Mouse (Mus musculus) CD4-positive, CD25-positive, alpha-beta regulatory T cell, adult 4 months (primary cell): ENCODE data around the gene Rab23. TPM values are rescaled to one million over a fixed set of nuclear protein-coding genes. Genes with fewer than 3 reads are reported as not detected.

Experiments
- ATAC-seq: one replicate; pipeline ENCODE4 v1.8.0; 2017
- polyA plus RNA-seq, 2 experiments: library from polyadenylated mRNA; unstranded; fragments of 100-300 nt; shearing (Covaris generic); gene quantifications; one replicate each; pipeline ENCODE4 v1.2.1; 2017

Gene Rab23
- polyA plus RNA-seq, 2 experiments from 2014 or later, result 8.0 to 9.7 TPM

DNA sequence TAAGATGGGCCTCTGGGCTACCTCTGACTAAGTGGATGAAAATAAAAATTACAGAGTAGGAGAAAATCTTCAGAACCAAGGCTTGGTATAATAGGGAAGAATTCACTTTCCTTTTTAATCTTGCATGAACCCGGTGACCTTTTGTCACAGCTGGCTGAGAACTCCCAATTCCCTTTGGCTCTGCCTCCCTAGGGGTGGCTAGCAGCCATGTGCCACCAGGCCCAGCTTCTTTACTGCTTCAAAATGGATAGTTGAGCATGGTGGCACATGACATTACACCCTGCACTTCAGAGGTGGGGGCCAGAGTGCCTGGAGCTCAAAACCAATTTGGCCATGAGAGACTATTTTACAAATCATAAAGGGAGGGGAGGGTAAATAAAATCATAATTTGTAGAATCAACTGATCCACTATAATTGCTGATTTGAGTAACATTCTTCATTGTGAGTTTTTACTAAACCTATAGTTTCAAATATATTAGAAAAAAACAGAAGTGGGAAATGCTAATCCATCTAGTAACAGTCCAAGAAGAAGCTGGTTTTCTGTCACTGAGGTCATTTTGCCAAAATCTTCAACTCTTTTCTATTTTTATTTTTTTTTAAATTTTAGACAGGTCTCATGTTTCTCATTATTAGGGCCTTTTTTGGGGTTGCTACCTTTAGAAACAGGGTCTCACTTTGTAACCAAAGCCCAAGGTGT lies 48.6 kb downstream of the Rab23 start:
- no peak for ATAC-seq

DNA sequence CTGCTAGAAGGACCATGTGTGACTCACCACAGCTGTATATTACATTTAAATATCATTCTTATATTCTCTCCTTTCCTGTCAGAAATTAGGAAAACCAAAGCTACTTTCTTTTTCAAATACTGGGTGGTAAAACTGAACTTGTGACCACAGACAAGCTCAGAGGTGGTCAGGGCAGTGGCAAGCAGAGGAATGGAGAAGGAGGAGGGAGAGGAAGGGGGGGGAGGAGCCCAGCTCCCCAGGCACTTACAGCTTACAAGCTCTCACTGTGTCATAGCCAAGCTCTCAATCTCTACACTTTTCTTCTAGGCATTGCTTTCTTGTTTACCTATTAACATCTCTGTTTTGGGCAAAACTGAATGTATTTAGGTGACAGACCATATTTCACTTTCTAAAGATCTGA lies 49.1 kb downstream of the Rab23 start:
- ATAC-seq, result no peak

DNA sequence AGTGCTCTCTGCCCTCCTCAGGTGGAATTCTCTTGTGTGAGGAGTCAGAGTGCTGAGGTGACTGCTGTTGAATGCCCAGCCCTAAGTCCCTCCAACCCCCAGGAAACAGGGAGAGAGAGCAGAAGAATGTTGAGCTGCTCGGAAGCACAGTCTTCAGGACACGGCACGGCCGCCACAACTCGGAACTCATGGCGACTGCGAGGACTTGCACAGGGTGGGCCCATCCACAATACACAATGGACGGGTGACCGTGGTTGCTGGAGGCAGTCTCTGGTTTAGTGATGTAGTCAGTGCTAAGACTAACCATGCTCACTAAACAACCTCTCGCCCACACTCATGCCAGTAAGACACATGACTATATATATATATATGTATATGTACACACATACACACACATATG lies 51.9 kb downstream of the Rab23 start:
- no peak for ATAC-seq

DNA sequence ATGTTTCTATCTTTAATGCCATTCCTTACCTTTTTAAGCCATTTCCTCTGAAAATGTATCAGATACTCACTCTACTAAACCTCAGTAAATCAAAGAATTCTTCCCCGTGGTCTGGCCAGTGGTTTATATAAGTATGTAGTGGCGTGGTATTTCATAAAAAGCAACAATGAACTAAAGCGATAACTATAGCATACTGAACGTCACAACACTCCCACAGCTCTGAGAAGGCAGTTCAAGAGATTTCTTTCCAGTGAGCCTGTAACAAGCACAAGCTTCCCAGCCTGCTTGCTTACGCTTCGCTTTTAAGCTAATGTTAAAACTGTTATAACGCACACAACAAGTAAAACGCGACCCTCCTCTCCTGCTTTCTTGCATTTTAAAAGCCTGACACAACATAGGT lies 52.4 kb downstream of the Rab23 start:
- no peak for ATAC-seq

DNA sequence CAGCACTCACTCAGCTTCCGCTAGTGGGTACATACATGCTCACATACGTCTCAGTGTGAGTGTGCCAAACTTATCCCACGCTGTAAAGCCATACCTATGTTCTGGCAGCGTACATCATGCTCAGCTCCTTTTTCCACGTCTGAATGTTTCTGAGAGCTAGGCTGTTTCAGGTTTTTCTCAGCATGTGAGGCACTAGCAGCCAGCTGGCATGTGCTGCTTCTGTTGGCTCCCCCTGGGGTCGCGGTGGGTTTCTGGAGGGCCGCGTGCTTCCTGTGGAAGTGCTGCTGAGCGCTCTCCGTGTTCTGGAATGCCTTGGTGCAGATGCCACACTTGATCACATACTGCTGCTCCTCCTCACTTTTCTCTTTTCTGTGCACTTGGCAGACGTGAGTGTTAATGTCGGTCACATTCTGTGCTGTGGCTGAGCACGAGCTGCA lies 56.5 kb downstream of the Rab23 start:
- ATAC-seq, result no peak

DNA sequence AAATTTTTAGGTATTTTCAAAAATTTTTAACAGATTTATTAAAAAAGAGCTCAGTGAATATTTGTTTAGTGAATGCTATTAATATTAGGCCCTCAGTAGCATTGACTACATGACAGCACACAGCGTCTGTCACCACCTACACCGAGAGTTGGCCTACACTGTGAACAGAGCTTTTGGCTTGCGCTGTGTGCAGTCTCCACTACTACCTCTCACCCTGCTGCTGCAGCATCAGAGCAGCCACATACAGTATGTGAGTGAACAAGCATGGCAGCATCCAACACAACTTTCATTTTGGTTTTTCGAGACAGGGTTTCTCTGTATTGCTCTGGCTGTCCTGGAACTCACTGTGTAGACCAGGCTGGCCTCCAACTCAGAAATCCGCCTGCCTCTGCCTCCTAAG lies 64.9 kb downstream of the Rab23 start:
- ATAC-seq, result no peak

DNA sequence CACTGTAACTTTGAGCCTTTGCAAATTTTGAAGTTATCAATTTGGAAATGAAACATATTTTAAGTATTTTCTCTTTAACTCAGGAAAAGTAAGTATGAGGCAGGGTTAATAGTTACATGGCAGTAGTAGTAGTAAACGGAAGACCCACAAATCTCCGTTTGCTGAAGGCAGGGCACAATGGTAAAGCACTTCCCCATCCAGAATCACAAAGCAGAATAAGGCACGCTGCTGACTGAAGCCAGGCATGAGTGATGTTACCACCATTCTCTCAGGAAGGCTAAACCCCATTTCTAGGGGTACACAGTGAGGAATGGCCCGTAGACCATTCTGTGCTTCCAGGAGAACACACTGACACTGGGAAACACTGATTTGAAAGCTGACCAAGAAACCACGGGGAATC lies 68.4 kb downstream of the Rab23 start:
- no peak for ATAC-seq

DNA sequence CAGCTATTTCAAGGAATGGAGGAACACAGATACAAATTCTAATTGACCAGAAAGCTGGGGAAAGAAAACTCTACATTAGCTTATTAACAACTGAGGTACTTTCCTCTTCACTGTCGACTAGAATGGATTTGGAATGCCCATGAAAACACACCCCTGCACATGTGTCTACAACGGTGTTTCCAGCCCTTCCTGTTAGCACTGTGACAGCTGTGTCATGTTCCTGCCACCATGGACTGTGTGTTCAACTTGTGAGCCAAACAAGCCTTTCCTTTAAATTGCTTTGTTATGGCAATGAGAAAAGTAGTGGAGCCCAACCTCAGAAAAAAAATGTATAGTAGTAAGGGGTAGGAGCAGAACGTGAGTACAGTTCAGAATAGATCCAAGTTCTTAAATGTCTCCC lies 68.8 kb downstream of the Rab23 start:
- ATAC-seq, result no peak

Other genes with a start within 250 kb of the Rab23 start
- 10 to 100 TPM; 19.8 to 23.3 TPM for gene Prim2, start 50.1 kb upstream of the Rab23 start, polyA plus RNA-seq
- gene Bag2, start 37.9 kb downstream of the Rab23 start, polyA plus RNA-seq, result 1 to 10 TPM in 1 of 2 experiments, under 1 TPM in 1; 0.91 to 2.3 TPM
- 10 to 100 TPM; 10.9 to 12.1 TPM for gene Zfp451, start 94.7 kb downstream of the Rab23 start, polyA plus RNA-seq
- gene Bend6, start 187.9 kb downstream of the Rab23 start, polyA plus RNA-seq, result 1 to 10 TPM; 5.6 to 5.7 TPM
- 10 to 100 TPM; 22.1 to 29.0 TPM for gene Dst, start 188.3 kb downstream of the Rab23 start, polyA plus RNA-seq